In the genomic region with DNA sequence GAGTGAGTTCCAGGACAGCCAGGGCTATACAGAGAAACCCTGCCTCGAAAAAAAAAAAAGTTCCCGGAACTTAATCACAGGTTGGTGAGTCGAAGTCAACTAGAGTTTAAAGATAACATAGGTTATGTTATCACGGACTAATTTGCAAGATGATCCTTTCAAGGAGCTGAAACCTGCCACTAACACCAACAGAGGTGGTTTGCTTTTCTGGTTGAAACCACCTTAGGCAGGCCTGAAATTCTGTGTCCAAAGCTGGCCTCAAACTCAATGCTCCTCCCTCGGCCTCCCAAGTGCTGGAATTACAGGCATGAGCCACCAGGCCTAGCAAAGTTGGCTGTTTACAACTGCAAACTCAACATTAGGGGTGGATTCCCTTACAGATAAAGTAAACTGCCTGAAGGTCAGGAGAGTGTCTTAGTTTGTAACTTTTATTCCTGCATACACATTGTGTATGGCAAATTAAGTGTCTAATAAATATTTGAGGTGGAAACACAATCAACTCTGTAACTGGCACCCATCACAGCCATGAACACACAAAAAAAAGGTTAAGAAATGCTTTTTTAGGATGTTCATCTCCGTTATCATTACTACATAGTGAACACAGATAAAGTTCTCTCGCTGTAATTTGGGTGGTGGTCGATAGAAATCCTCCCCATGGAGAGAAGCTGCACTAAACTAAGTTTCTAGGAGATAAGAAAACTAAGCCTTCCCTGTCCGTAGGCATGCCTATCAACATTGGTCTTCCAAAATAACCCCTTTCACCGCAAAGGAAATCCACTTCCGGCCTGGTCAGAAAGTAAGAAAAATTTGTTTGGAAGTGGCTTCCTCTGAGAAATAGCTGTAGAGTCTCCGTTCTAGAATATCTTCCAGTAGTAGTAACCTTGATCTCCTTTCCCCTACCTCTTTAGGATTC, we compare ENCODE assay signal across 8 mouse cellular contexts. TPM values are rescaled to one million over a fixed set of nuclear protein-coding genes. Genes with fewer than 3 reads are reported as not detected.
A peak's percentile ranks its signal among the peaks of the same experiment; 100 is the strongest.
DNase-seq lines count a peak whose midpoint lies in the region; ATAC-seq lines count a peak whose summit lies in the region.

No protein-coding gene starts in this region.

- H3K9me3 ChIP-seq in forebrain, embryonic 16.5 days (ENCODE audit: control insufficient read depth, low read length), result no peaks in the 10 kb centered on the region
- H3K9me3 ChIP-seq in limb, embryonic 13.5 days, result no peaks in the 10 kb centered on the region
- H3K9me3 ChIP-seq in neural tube, embryonic 14.5 days (ENCODE audit: control insufficient read depth, low read length), result no peaks in the 10 kb centered on the region

- H3K27me3 ChIP-seq in forebrain, embryonic 16.5 days (replicated peaks; ENCODE audit: control insufficient read depth, insufficient read depth, low read length), result no peaks in the 10 kb centered on the region
- no peaks in the 10 kb centered on the region for H3K27me3 ChIP-seq in limb, embryonic 13.5 days
- H3K27me3 ChIP-seq in neural tube, embryonic 14.5 days (ENCODE audit: control insufficient read depth, insufficient read depth, low read length), result no peaks in the 10 kb centered on the region

- H3K4me1 ChIP-seq in forebrain, embryonic 16.5 days (replicated peaks; ENCODE audit: control insufficient read depth, insufficient read depth, low read length), result peaks cover 33% of the 10 kb centered on the region
- H3K4me1 ChIP-seq in limb, embryonic 13.5 days, result peaks cover 36% of the 10 kb centered on the region
- peaks cover 29% of the 10 kb centered on the region for H3K4me1 ChIP-seq in neural tube, embryonic 14.5 days (ENCODE audit: control insufficient read depth, insufficient read depth, low read length)

- H3K9ac ChIP-seq in forebrain, embryonic 16.5 days (replicated peaks; ENCODE audit: low read depth, low read length), result peak overlapping the region; percentile 20
- peak overlapping the region; percentile 48; the same call in 1 of the 2 replicates for H3K9ac ChIP-seq in limb, embryonic 13.5 days
- H3K9ac ChIP-seq in neural tube, embryonic 14.5 days (replicated peaks; ENCODE audit: low read depth, low read length), result no peak overlapping the region

- peak overlapping the region; percentile 83 for H3K4me2 ChIP-seq in forebrain, embryonic 16.5 days (ENCODE audit: low read length)
- H3K4me2 ChIP-seq in limb, embryonic 13.5 days (replicated peaks), result peak overlapping the region; percentile 74
- H3K4me2 ChIP-seq in neural tube, embryonic 14.5 days (ENCODE audit: low read depth, low read length), result peak overlapping the region; percentile 75

- H3K27ac ChIP-seq in forebrain, embryonic 16.5 days (ENCODE audit: low read length), result no peak overlapping the region; the same call in 1 of the 2 replicates
- H3K27ac ChIP-seq in limb, embryonic 13.5 days, result peak overlapping the region; percentile 7; the same call in 1 of the 2 replicates
- H3K27ac ChIP-seq in neural tube, embryonic 14.5 days (ENCODE audit: low read depth, low read length), result no peak overlapping the region; the same call in 1 of the 2 replicates

- 62% methylated on average over 12 of the region's 12 CpGs for WGBS in forebrain, embryonic 16.5 days
- WGBS in limb, embryonic 13.5 days, result 56% methylated on average over 12 of the region's 12 CpGs
- 53% methylated on average over 12 of the region's 12 CpGs for WGBS in neural tube, embryonic 14.5 days

- peak; percentile 13 to 23 for DNase-seq in heart, adult 18-20 months
- no peak for DNase-seq in heart, adult 8-10 months (ENCODE audit: low spot score)
- peak; percentile 25 for DNase-seq in MN1 (ENCODE audit: low spot score)
- no peak for DNase-seq in right cerebral cortex, postnatal 14 days
- no peak for DNase-seq in cerebellum, postnatal 10 days

- H3K4me3 ChIP-seq in forebrain, embryonic 16.5 days (replicated peaks; ENCODE audit: low read length), result peak overlapping the region; percentile 58
- peak overlapping the region; percentile 69 for H3K4me3 ChIP-seq in limb, embryonic 13.5 days
- H3K4me3 ChIP-seq in neural tube, embryonic 14.5 days (ENCODE audit: low read depth, low read length), result peak overlapping the region; percentile 44

- H3K36me3 ChIP-seq in forebrain, embryonic 16.5 days (ENCODE audit: control insufficient read depth, insufficient read depth), result no peaks in the 10 kb centered on the region
- peaks cover 11% of the 10 kb centered on the region for H3K36me3 ChIP-seq in limb, embryonic 13.5 days
- no peaks in the 10 kb centered on the region for H3K36me3 ChIP-seq in neural tube, embryonic 14.5 days (ENCODE audit: control insufficient read depth, insufficient read depth, low read length)

- no peak for ATAC-seq in forebrain, embryonic 16.5 days
- ATAC-seq in limb, embryonic 13.5 days (ENCODE audit: low FRiP score, low read depth), result no peak
- no peak for ATAC-seq in neural tube, embryonic 14.5 days (ENCODE audit: low read depth)

RNA-seq across cellular contexts. Expression of gene Snx1, which starts 0.6 kb away (rescaled TPM):
- total RNA-seq in heart, adult 18-20 months (2021), result 10 to 100 TPM; 27.3 to 27.8 TPM
- total RNA-seq in heart, adult 8-10 months (2022), result 10 to 100 TPM; 21.3 to 25.8 (median 24.0) TPM
- polyA plus RNA-seq in forebrain, embryonic 16.5 days (2015; fragmentation: Nextera tagmentation; extraction: Ambion mirVana), result 101 and 109 TPM in 2 replicates
- polyA plus RNA-seq in limb, embryonic 13.5 days (2015; fragmentation: Nextera tagmentation; extraction: Ambion mirVana), result 128 and 134 TPM in 2 replicates
- 66.7 and 77.4 TPM in 2 replicates for polyA plus RNA-seq in neural tube, embryonic 14.5 days (2014; fragmentation: Nextera tagmentation; extraction: Ambion mirVana)

RNA-seq across cellular contexts. Expression of gene Ciao2a, which starts 0.6 kb away (rescaled TPM):
- total RNA-seq in heart, adult 18-20 months (2021), result 10 to 100 TPM; 68.7 to 71.3 TPM
- 10 to 100 TPM; 63.2 to 72.4 (median 71.0) TPM for total RNA-seq in heart, adult 8-10 months (2022)
- polyA plus RNA-seq in forebrain, embryonic 16.5 days (2015; fragmentation: Nextera tagmentation; extraction: Ambion mirVana), result 81.1 and 84.3 TPM in 2 replicates
- polyA plus RNA-seq in limb, embryonic 13.5 days (2015; fragmentation: Nextera tagmentation; extraction: Ambion mirVana), result 173 and 178 TPM in 2 replicates
- polyA plus RNA-seq in neural tube, embryonic 14.5 days (2014; fragmentation: Nextera tagmentation; extraction: Ambion mirVana), result 66.6 and 81.4 TPM in 2 replicates

RNA-seq across cellular contexts. Expression of gene Dapk2, which starts 32.2 kb away (rescaled TPM):
- total RNA-seq in heart, adult 18-20 months (2021), result 1 to 10 TPM; 4.0 to 4.9 TPM
- total RNA-seq in heart, adult 8-10 months (2022), result 1 to 10 TPM; 3.5 to 8.0 (median 4.8) TPM
- 1.0 and 1.8 TPM in 2 replicates for polyA plus RNA-seq in forebrain, embryonic 16.5 days (2015; fragmentation: Nextera tagmentation; extraction: Ambion mirVana)
- 6.3 and 7.4 TPM in 2 replicates for polyA plus RNA-seq in limb, embryonic 13.5 days (2015; fragmentation: Nextera tagmentation; extraction: Ambion mirVana)
- polyA plus RNA-seq in neural tube, embryonic 14.5 days (2014; fragmentation: Nextera tagmentation; extraction: Ambion mirVana), result 0.25 and 0.63 TPM in 2 replicates

RNA-seq across cellular contexts. Expression of gene Snx22, which starts 56.3 kb away (rescaled TPM):
- total RNA-seq in heart, adult 18-20 months (2021), result under 1 TPM; 0.46 to 0.50 TPM
- under 1 TPM; 0.26 to 0.88 (median 0.47) TPM for total RNA-seq in heart, adult 8-10 months (2022)
- polyA plus RNA-seq in forebrain, embryonic 16.5 days (2015; fragmentation: Nextera tagmentation; extraction: Ambion mirVana), result 4.5 and 8.1 TPM in 2 replicates
- 5.0 and 5.3 TPM in 2 replicates for polyA plus RNA-seq in limb, embryonic 13.5 days (2015; fragmentation: Nextera tagmentation; extraction: Ambion mirVana)
- polyA plus RNA-seq in neural tube, embryonic 14.5 days (2014; fragmentation: Nextera tagmentation; extraction: Ambion mirVana), result 8.0 and 8.9 TPM in 2 replicates

Comparison
In these comparisons a context has a peak if more than half of its experiments do, and no peak if none do; other contexts are left out.
1. DNase-seq: peak in heart, adult 18-20 months (2 of 2) and MN1 (single experiment); none in heart, adult 8-10 months (single experiment), right cerebral cortex, postnatal 14 days (single experiment) and cerebellum, postnatal 10 days (0 of 2).
2. Peak in every context shown above with its lines, with median percentiles within 50 percentile points of each other: H3K4me2 ChIP-seq and H3K4me3 ChIP-seq.